Mouse (Mus musculus): ENCODE results near the gene Slc7a3.

- TF ChIP-seq CTCF (IDR thresholded peaks at IDR 0.05; ENCODE audit: low read depth) = peak; percentile 11; the same call in 1 of the 2 replicates
- no peak for TF ChIP-seq EP300 (optimal IDR thresholded peaks at IDR 0.05)
Observed at GRCm38 (mm10) chrX:101126474-101126955, 40.7 kb upstream of the Slc7a3 start.
